Comparison of ENCODE assay signal across 8 mouse cellular contexts in the genomic region with DNA sequence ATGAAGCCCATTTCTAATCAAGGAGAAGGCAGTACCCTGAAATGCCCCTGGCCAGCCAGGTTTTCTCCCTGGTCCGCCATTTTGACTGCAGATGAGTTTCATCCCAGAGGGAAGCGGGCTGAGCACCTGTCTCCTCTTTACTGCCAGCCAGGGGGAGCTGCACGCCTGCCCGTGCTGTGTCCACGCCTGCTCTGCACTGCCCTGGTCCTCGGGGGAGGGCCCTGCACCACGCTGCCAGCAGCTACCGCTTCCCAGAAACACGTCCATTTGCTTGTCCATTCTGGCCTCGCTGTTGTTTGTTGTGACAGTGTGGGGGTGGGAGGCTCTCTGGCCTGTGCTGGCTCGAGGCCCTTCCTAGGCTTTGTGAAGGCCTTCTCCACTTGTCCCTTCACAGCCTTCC. TPM values are rescaled to one million over a fixed set of nuclear protein-coding genes. Genes with fewer than 3 reads are reported as not detected.
DNase-seq lines count a peak whose midpoint lies in the region; ATAC-seq and TF ChIP-seq lines count a peak whose summit lies in the region.

No protein-coding gene starts in this region.

- no peak overlapping the region for H3K4me3 ChIP-seq in lung, adult 2 months (replicated peaks; ENCODE audit: extremely low read depth, low read depth, low read length)
- H3K4me3 ChIP-seq in cortical plate, adult 2 months (ENCODE audit: insufficient read depth, low read length), result no peak overlapping the region

- TF ChIP-seq CTCF in lung, adult 2 months (IDR thresholded peaks at IDR 0.05; ENCODE audit: insufficient read depth, low read length), result 0 out of 2 replicates have a peak, but pooled peaks have one; percentile 5
- peak; percentile 18; the same call in 1 of the 2 replicates for TF ChIP-seq CTCF in cortical plate, adult 2 months (IDR thresholded peaks at IDR 0.05; ENCODE audit: extremely low read depth, insufficient read depth, low read length)

- TF ChIP-seq POLR2A in lung, adult 2 months (IDR thresholded peaks at IDR 0.05; ENCODE audit: borderline replicate concordance, extremely low read depth, low read depth, low read length), result no peak
- no peak for TF ChIP-seq POLR2A in cortical plate, adult 2 months (IDR thresholded peaks at IDR 0.05; ENCODE audit: extremely low read depth, insufficient read depth, low read length)

- WGBS in lung, adult 2 months, result 51% methylated on average over 11 of the region's 11 CpGs

- no peak for ATAC-seq in CD4-positive, CD25-positive, alpha-beta regulatory T cell, adult 4 months

- no peaks in the 10 kb centered on the region for H3K4me1 ChIP-seq in lung, adult 2 months (ENCODE audit: control insufficient read depth, insufficient read depth, low read length)
- peaks cover 2% of the 10 kb centered on the region; the same call in 1 of the 2 replicates for H3K4me1 ChIP-seq in cortical plate, adult 2 months (ENCODE audit: control insufficient read depth, insufficient read depth, low read length)

- H3K27ac ChIP-seq in cortical plate, adult 2 months (ENCODE audit: insufficient read depth, low read length), result no peak overlapping the region

- DNase-seq in embryo, embryonic 11 days, result peak; percentile 21
- no peak for DNase-seq in embryo, embryonic 9.5 days (ENCODE audit: extremely low spot score)
- DNase-seq in lung, adult 2 months, result no peak
- DNase-seq in lung, adult 18-20 months, result no peak
- DNase-seq in lung, postnatal 10 days, result peak; percentile 45
- no peak for DNase-seq in kidney, adult 11 months

RNA-seq across cellular contexts. Expression of gene Ppif, which starts 33.3 kb away (rescaled TPM):
- 28.9 and 32.4 TPM in 2 replicates for polyA plus RNA-seq in lung, adult 2 months (2012; rRNA removed)
- polyA plus RNA-seq in cortical plate, adult 2 months (2012; rRNA removed), result 49.4 and 51.7 TPM in 2 replicates
- polyA plus RNA-seq in CD4-positive, CD25-positive, alpha-beta regulatory T cell, adult 4 months (2017; shearing (Covaris generic)), result 10 to 100 TPM; 22.0 to 27.0 TPM

Comparison
In these comparisons a context has a peak if more than half of its experiments do, and no peak if none do; other contexts are left out.
1. DNase-seq: peak in embryo, embryonic 11 days (single experiment) and lung, postnatal 10 days (single experiment); none in embryo, embryonic 9.5 days (single experiment), lung, adult 2 months (single experiment), lung, adult 18-20 months (0 of 2) and kidney, adult 11 months (single experiment).